Mouse (Mus musculus): ENCODE measurements around the gene Rasgrp1. TPM values are rescaled to one million over a fixed set of nuclear protein-coding genes. Genes with fewer than 3 reads are reported as not detected.
A peak's percentile ranks its signal among the peaks of the same experiment; 100 is the strongest.

Rasgrp1 gene
- polyA plus RNA-seq, 1 experiment, result 2.7 TPM

GRCm38 (mm10) chr2:117357939-117358338 lies 15.1 kb upstream of the Rasgrp1 start:
- TF ChIP-seq POLR2A (IDR thresholded peaks at IDR 0.05; ENCODE audit: borderline replicate concordance, extremely low read depth, insufficient read depth, insufficient read length, poor library complexity, severe bottlenecking) (no peak), CTCF (IDR thresholded peaks at IDR 0.05; ENCODE audit: borderline replicate concordance, extremely low read depth, insufficient read depth, insufficient read length) (no peak)

GRCm38 (mm10) chr2:117352305-117353123 lies 9.7 kb upstream of the Rasgrp1 start:
- TF ChIP-seq POLR2A (IDR thresholded peaks at IDR 0.05; ENCODE audit: borderline replicate concordance, extremely low read depth, insufficient read depth, insufficient read length, poor library complexity, severe bottlenecking) (no peak), CTCF (IDR thresholded peaks at IDR 0.05; ENCODE audit: borderline replicate concordance, extremely low read depth, insufficient read depth, insufficient read length) (no peak)
- peak; percentile 51 for DNase-seq (ENCODE audit: low read depth)

More at GRCm38 (mm10) chr2:117357939-117358338, 15.1 kb upstream of the Rasgrp1 start:
- DNase-seq (ENCODE audit: low read depth), result no peak

- peak; percentile 68 for DNase-seq (ENCODE audit: low read depth)
- TF ChIP-seq CTCF (IDR thresholded peaks at IDR 0.05; ENCODE audit: borderline replicate concordance, extremely low read depth, insufficient read depth, insufficient read length) (no peak), POLR2A (IDR thresholded peaks at IDR 0.05; ENCODE audit: borderline replicate concordance, extremely low read depth, insufficient read depth, insufficient read length, poor library complexity, severe bottlenecking) (no peak)
Measured at GRCm38 (mm10) chr2:117350138-117350537, 7.3 kb upstream of the Rasgrp1 start.

- DNase-seq (ENCODE audit: low read depth), result no peak
- TF ChIP-seq POLR2A (IDR thresholded peaks at IDR 0.05; ENCODE audit: borderline replicate concordance, extremely low read depth, insufficient read depth, insufficient read length, poor library complexity, severe bottlenecking), result no peak
- no peak for TF ChIP-seq CTCF (IDR thresholded peaks at IDR 0.05; ENCODE audit: borderline replicate concordance, extremely low read depth, insufficient read depth, insufficient read length)
Measured at GRCm38 (mm10) chr2:117343240-117343624, 431 bp upstream of the Rasgrp1 start.

GRCm38 (mm10) chr2:117342090-117342546 lies 683 bp downstream of the Rasgrp1 start:
- TF ChIP-seq CTCF (IDR thresholded peaks at IDR 0.05; ENCODE audit: borderline replicate concordance, extremely low read depth, insufficient read depth, insufficient read length) (peak; percentile 88), POLR2A (IDR thresholded peaks at IDR 0.05; ENCODE audit: borderline replicate concordance, extremely low read depth, insufficient read depth, insufficient read length, poor library complexity, severe bottlenecking) (no peak)
- DNase-seq (ENCODE audit: low read depth), result peak; percentile 72

- TF ChIP-seq CTCF (IDR thresholded peaks at IDR 0.05; ENCODE audit: borderline replicate concordance, extremely low read depth, insufficient read depth, insufficient read length) (no peak), POLR2A (IDR thresholded peaks at IDR 0.05; ENCODE audit: borderline replicate concordance, extremely low read depth, insufficient read depth, insufficient read length, poor library complexity, severe bottlenecking) (no peak)
- no peak for DNase-seq (ENCODE audit: low read depth)
Measured at GRCm38 (mm10) chr2:117338501-117338900, 4.3 kb downstream of the Rasgrp1 start.

GRCm38 (mm10) chr2:117337902-117338301 lies 4.9 kb downstream of the Rasgrp1 start:
- no peak for DNase-seq (ENCODE audit: low read depth)
- TF ChIP-seq CTCF (IDR thresholded peaks at IDR 0.05; ENCODE audit: borderline replicate concordance, extremely low read depth, insufficient read depth, insufficient read length) (no peak), POLR2A (IDR thresholded peaks at IDR 0.05; ENCODE audit: borderline replicate concordance, extremely low read depth, insufficient read depth, insufficient read length, poor library complexity, severe bottlenecking) (no peak)

GRCm38 (mm10) chr2:117336946-117337665 lies 5.7 kb downstream of the Rasgrp1 start:
- TF ChIP-seq CTCF (IDR thresholded peaks at IDR 0.05; ENCODE audit: borderline replicate concordance, extremely low read depth, insufficient read depth, insufficient read length), result no peak
- TF ChIP-seq POLR2A (IDR thresholded peaks at IDR 0.05; ENCODE audit: borderline replicate concordance, extremely low read depth, insufficient read depth, insufficient read length, poor library complexity, severe bottlenecking), result no peak
- DNase-seq (ENCODE audit: low read depth), result no peak

- no peak for DNase-seq (ENCODE audit: low read depth)
- TF ChIP-seq POLR2A (IDR thresholded peaks at IDR 0.05; ENCODE audit: borderline replicate concordance, extremely low read depth, insufficient read depth, insufficient read length, poor library complexity, severe bottlenecking), result no peak
Measured at GRCm38 (mm10) chr2:117335552-117336188, 7.1 kb downstream of the Rasgrp1 start.

GRCm38 (mm10) chr2:117331634-117332033 lies 11.2 kb downstream of the Rasgrp1 start:
- peak; percentile 45; the same call in 1 of the 2 replicates for TF ChIP-seq CTCF (IDR thresholded peaks at IDR 0.05; ENCODE audit: borderline replicate concordance, extremely low read depth, insufficient read depth, insufficient read length)
- no peak for TF ChIP-seq POLR2A (IDR thresholded peaks at IDR 0.05; ENCODE audit: borderline replicate concordance, extremely low read depth, insufficient read depth, insufficient read length, poor library complexity, severe bottlenecking)
- DNase-seq (ENCODE audit: low read depth), result peak; percentile 11

Data from brain, embryonic 14.5 days (tissue).